Mouse (Mus musculus) heart, adult 2 months (tissue): ENCODE data around the gene Bdnf.

Experiments used
- CTCF ChIP-seq: fragments of 200-600 bp; IDR thresholded peaks from 2 replicates; pipeline ENCODE4 v1.8.1; 2022; ENCODE audit warnings: antibody characterized with exemption, mild to moderate bottlenecking, moderate library complexity
- POLR2A ChIP-seq: fragments of 200-500 bp; IDR thresholded peaks from 2 replicates; pipeline ENCODE4 v1.6.1; 2011; ENCODE audit warnings: mild to moderate bottlenecking, low read depth, low read length, control low read depth; ENCODE audit not compliant: insufficient read depth

DNA sequence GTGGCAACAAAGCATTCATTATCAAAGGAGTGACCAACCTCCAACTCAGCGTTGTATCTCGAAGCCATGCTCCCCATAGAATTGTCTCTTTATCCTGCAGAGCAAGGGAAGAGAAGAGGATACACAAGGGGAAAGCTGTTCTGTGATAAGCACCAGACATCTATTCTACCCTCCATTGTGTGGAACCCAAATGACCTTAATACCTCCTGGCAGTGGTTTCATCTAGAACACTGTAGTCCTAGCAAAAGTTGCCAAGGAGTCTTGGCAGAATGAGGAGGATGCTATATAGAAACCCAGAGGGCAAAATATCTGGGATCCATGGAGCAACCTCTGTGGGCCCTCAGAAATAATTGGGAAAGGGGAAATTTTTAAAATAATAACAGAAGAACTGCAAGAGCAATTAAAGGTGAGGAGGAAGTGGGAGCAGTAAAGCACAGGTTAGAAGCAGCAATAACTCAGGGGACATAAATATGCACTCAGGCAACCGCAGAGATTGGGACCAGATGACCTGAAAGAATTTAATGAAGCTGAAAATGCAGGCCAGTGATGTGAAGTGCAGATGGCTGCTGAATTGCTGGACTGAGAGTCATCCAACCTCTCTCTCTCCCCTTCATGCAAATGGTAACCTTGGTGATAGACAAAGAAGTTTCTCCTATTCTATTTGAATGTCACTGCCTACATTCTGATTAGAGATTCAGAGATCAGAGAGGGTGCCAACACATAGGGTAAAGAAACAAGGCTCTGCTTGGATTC is 68.9 kb downstream of the Bdnf start:
- TF ChIP-seq CTCF (no peak), POLR2A (no peak)
